In genomic region chr5:99174608-99175385, GRCm38 (mm10) we compare ENCODE assay signal across 27 mouse cellular contexts.
DNase-seq lines count a peak whose midpoint lies in the region; ATAC-seq and TF ChIP-seq lines count a peak whose summit lies in the region.
"Had no signal": no experiment of that assay in that cellular context is flagged by ENCODE, and none has a peak within 500 bp of the region (broad histone marks: within the 10 kb centered on the region; RNA-seq: fewer than 3 reads in every experiment).

No protein-coding gene starts in this region.

- no peak overlapping the region for H3K9ac ChIP-seq in kidney, embryonic 15.5 days
- no peak overlapping the region for H3K9ac ChIP-seq in lung, postnatal 0 days (replicated peaks; ENCODE audit: low read depth)
- H3K9ac ChIP-seq in embryonic facial prominence, embryonic 14.5 days (ENCODE audit: low read depth, low read length), result no peak overlapping the region
- H3K9ac ChIP-seq in limb, embryonic 14.5 days (ENCODE audit: low read depth, low read length, severe bottlenecking), result no peak overlapping the region
- H3K9ac ChIP-seq: hindbrain, embryonic 12.5 days; liver, postnatal 0 days; midbrain, embryonic 12.5 days; neural tube, embryonic 12.5 days had no signal

- DNase-seq in kidney, postnatal 25 days, result no peak
- DNase-seq in lung, postnatal 0 days (ENCODE audit: low spot score), result peak; percentile 64
- no peak for DNase-seq in lung, postnatal 25 days (ENCODE audit: low spot score)
- peak; percentile 48 for DNase-seq in embryonic facial prominence, embryonic 14.5 days (ENCODE audit: low spot score)
- DNase-seq in limb, embryonic 14.5 days (ENCODE audit: low spot score), result peak; percentile 21
- no peak for DNase-seq in heart, adult 9 months (ENCODE audit: low spot score in 2 of 2)
- DNase-seq: adrenal gland, postnatal 36 days; B cell, adult 2 months; cerebellum, adult 11 months; cerebellum, adult 9-11 months; gastrocnemius, postnatal 36 days; heart, adult 2 months; kidney, adult 8-10 months; kidney, postnatal 4 days; liver, postnatal 0 days; right cerebral cortex, adult 18-20 months; thymus, adult 2 months; thymus, postnatal 4 days had no signal

- WGBS in kidney, embryonic 15.5 days, result 36% methylated on average over 8 of the region's 8 CpGs
- WGBS in lung, postnatal 0 days, result 30% methylated on average over 8 of the region's 8 CpGs
- WGBS in embryonic facial prominence, embryonic 14.5 days, result 54% methylated on average over 8 of the region's 8 CpGs
- 25% methylated on average over 8 of the region's 8 CpGs for WGBS in limb, embryonic 14.5 days

- TF ChIP-seq POLR2A in limb, embryonic 14.5 days (IDR thresholded peaks at IDR 0.05; ENCODE audit: borderline replicate concordance, extremely low read depth, insufficient read depth, insufficient read length), result no peak

- no peak overlapping the region for H3K27ac ChIP-seq in kidney, embryonic 15.5 days
- no peak overlapping the region for H3K27ac ChIP-seq in lung, postnatal 0 days (ENCODE audit: low read length)
- no peak overlapping the region for H3K27ac ChIP-seq in embryonic facial prominence, embryonic 14.5 days (replicated peaks; ENCODE audit: low read depth, low read length)
- no peak overlapping the region for H3K27ac ChIP-seq in limb, embryonic 14.5 days (replicated peaks; ENCODE audit: low read depth, low read length)
- H3K27ac ChIP-seq: heart, adult 2 months; hindbrain, embryonic 12.5 days; midbrain, embryonic 12.5 days; neural tube, embryonic 12.5 days; stomach, postnatal 0 days had no signal

- ATAC-seq in kidney, embryonic 15.5 days (replicated peaks; ENCODE audit: low FRiP score), result peak; percentile 49
- ATAC-seq in lung, postnatal 0 days, result peak; percentile 25; the same call in 1 of the 2 replicates
- no peak for ATAC-seq in embryonic facial prominence, embryonic 14.5 days (ENCODE audit: low read depth)
- peak; percentile 72 for ATAC-seq in limb, embryonic 14.5 days (ENCODE audit: low FRiP score, low read depth)
- ATAC-seq: liver, postnatal 0 days; Patski had no signal

- no peak overlapping the region for H3K4me3 ChIP-seq in kidney, embryonic 15.5 days (replicated peaks)
- no peak overlapping the region for H3K4me3 ChIP-seq in lung, postnatal 0 days (ENCODE audit: low read depth, low read length)
- H3K4me3 ChIP-seq in embryonic facial prominence, embryonic 14.5 days (ENCODE audit: low read depth, low read length), result no peak overlapping the region
- no peak overlapping the region for H3K4me3 ChIP-seq in limb, embryonic 14.5 days (replicated peaks; ENCODE audit: low read length)
- H3K4me3 ChIP-seq: heart, adult 2 months; hindbrain, embryonic 12.5 days; midbrain, embryonic 12.5 days; neural tube, embryonic 12.5 days had no signal

- peaks cover 13% of the 10 kb centered on the region for H3K4me1 ChIP-seq in kidney, embryonic 15.5 days
- no peaks in the 10 kb centered on the region for H3K4me1 ChIP-seq in lung, postnatal 0 days (ENCODE audit: insufficient read depth, low read depth, low read length)
- 0 out of 2 replicates have a peak, but pooled peaks cover 4% of the 10 kb centered on the region for H3K4me1 ChIP-seq in embryonic facial prominence, embryonic 14.5 days (ENCODE audit: control insufficient read depth, insufficient read depth, low read length)
- peaks cover 7% of the 10 kb centered on the region; the same call in 1 of the 2 replicates for H3K4me1 ChIP-seq in limb, embryonic 14.5 days (ENCODE audit: control insufficient read depth, insufficient read depth, low read length)
- H3K4me1 ChIP-seq: midbrain, embryonic 12.5 days; neural tube, embryonic 12.5 days had no signal

- H3K9me3 ChIP-seq in kidney, embryonic 15.5 days (replicated peaks), result peaks cover 10% of the 10 kb centered on the region; the same call in 1 of the 2 replicates
- H3K9me3 ChIP-seq in lung, postnatal 0 days (ENCODE audit: low read length), result no peaks in the 10 kb centered on the region
- H3K9me3 ChIP-seq in embryonic facial prominence, embryonic 14.5 days (ENCODE audit: control insufficient read depth, low read length), result 0 out of 2 replicates have a peak, but pooled peaks cover 5% of the 10 kb centered on the region
- H3K9me3 ChIP-seq in limb, embryonic 14.5 days (ENCODE audit: control insufficient read depth, low read length), result 0 out of 2 replicates have a peak, but pooled peaks cover 4% of the 10 kb centered on the region
- H3K9me3 ChIP-seq: hindbrain, embryonic 12.5 days; midbrain, embryonic 12.5 days; neural tube, embryonic 12.5 days had no signal

- TF ChIP-seq EP300 in lung, postnatal 0 days (IDR thresholded peaks at IDR 0.05), result no peak

- H3K4me2 ChIP-seq in kidney, embryonic 15.5 days, result no peak overlapping the region
- H3K4me2 ChIP-seq in lung, postnatal 0 days (replicated peaks; ENCODE audit: low read depth, low read length), result no peak overlapping the region
- H3K4me2 ChIP-seq in embryonic facial prominence, embryonic 14.5 days (ENCODE audit: low read depth, low read length), result no peak overlapping the region
- no peak overlapping the region for H3K4me2 ChIP-seq in limb, embryonic 14.5 days (replicated peaks; ENCODE audit: low read depth, low read length, severe bottlenecking)
- H3K4me2 ChIP-seq: hindbrain, embryonic 12.5 days; liver, embryonic 11.5 days; midbrain, embryonic 12.5 days; neural tube, embryonic 12.5 days had no signal

- H3K36me3 ChIP-seq in kidney, embryonic 15.5 days, result no peaks in the 10 kb centered on the region
- H3K36me3 ChIP-seq in lung, postnatal 0 days (ENCODE audit: insufficient read depth, low read length), result no peaks in the 10 kb centered on the region
- no peaks in the 10 kb centered on the region for H3K36me3 ChIP-seq in embryonic facial prominence, embryonic 14.5 days (ENCODE audit: control insufficient read depth, insufficient read depth, low read length)
- H3K36me3 ChIP-seq in limb, embryonic 14.5 days (ENCODE audit: control insufficient read depth, insufficient read depth, low read length), result no peaks in the 10 kb centered on the region
- H3K36me3 ChIP-seq: G1E; hindbrain, embryonic 12.5 days; midbrain, embryonic 12.5 days; neural tube, embryonic 12.5 days had no signal

- H3K27me3 ChIP-seq in kidney, embryonic 15.5 days, result peaks cover 11% of the 10 kb centered on the region; the same call in 1 of the 2 replicates
- no peaks in the 10 kb centered on the region for H3K27me3 ChIP-seq in lung, postnatal 0 days (replicated peaks; ENCODE audit: insufficient read depth, low read length)
- H3K27me3 ChIP-seq in embryonic facial prominence, embryonic 14.5 days (replicated peaks; ENCODE audit: control insufficient read depth, insufficient read depth, low read length), result no peaks in the 10 kb centered on the region
- H3K27me3 ChIP-seq in limb, embryonic 14.5 days (ENCODE audit: control insufficient read depth, insufficient read depth, low read length), result no peaks in the 10 kb centered on the region
- H3K27me3 ChIP-seq: CH12.LX; hindbrain, embryonic 12.5 days; midbrain, embryonic 12.5 days; neural tube, embryonic 12.5 days; Patski had no signal

- no peak for TF ChIP-seq CTCF in lung, postnatal 0 days (IDR thresholded peaks at IDR 0.05)

Comparison
In these comparisons a context has a peak if more than half of its experiments do, and no peak if none do; other contexts are left out.
1. DNase-seq: peak in lung, postnatal 0 days (single experiment), embryonic facial prominence, embryonic 14.5 days (single experiment) and limb, embryonic 14.5 days (single experiment); none in kidney, postnatal 25 days (0 of 2), lung, postnatal 25 days (single experiment) and heart, adult 9 months (0 of 2).